Mouse (Mus musculus) myocyte (in vitro differentiated cells): ENCODE data around the gene Sel1l.

Experiments used
- CEBPB ChIP-seq: IDR thresholded peaks from 2 replicates; pipeline ENCODE4 v1.6.1; 2011; ENCODE audit warnings: mild to moderate bottlenecking, moderate library complexity; ENCODE audit not compliant: poor library complexity, insufficient read depth, severe bottlenecking
- E2F4 ChIP-seq: IDR thresholded peaks from one replicate; pipeline ENCODE4 v1.6.1; 2011; ENCODE audit warnings: mild to moderate bottlenecking, control low read depth, moderate library complexity; ENCODE audit not compliant: insufficient read depth
- MAX ChIP-seq: IDR thresholded peaks from one replicate; pipeline ENCODE4 v1.6.1; 2011; ENCODE audit warnings: low read depth, mild to moderate bottlenecking, control low read depth
- MYOG ChIP-seq, 3 experiments: IDR thresholded peaks; one replicate each; pipeline ENCODE4 v1.6.1; 2011; ENCODE audit warnings: control low read depth in 2 of 3, low read depth in 2 of 3, mild to moderate bottlenecking in 2 of 3; ENCODE audit not compliant: insufficient read length in 2 of 3, control insufficient read depth in 1 of 3, insufficient read depth in 1 of 3
- POLR2A ChIP-seq: IDR thresholded peaks from one replicate; pipeline ENCODE4 v1.6.1; 2011; ENCODE audit warnings: low read depth, mild to moderate bottlenecking, control low read depth, moderate library complexity; ENCODE audit not compliant: insufficient read length
- POLR2AphosphoS2 ChIP-seq: IDR thresholded peaks from one replicate; pipeline ENCODE4 v1.6.1; 2011; ENCODE audit warnings: low read depth, control low read depth; ENCODE audit not compliant: insufficient read length
- REST ChIP-seq: IDR thresholded peaks from one replicate; pipeline ENCODE4 v1.6.1; 2011; ENCODE audit warnings: mild to moderate bottlenecking, control low read depth, moderate library complexity; ENCODE audit not compliant: insufficient read depth, insufficient read length
- TCF12 ChIP-seq: IDR thresholded peaks from one replicate; pipeline ENCODE4 v1.6.1; 2011; ENCODE audit warnings: mild to moderate bottlenecking, control low read depth; ENCODE audit not compliant: poor library complexity, insufficient read depth, severe bottlenecking
- USF1 ChIP-seq: IDR thresholded peaks from one replicate; pipeline ENCODE4 v1.6.1; 2011; ENCODE audit warnings: low read depth, mild to moderate bottlenecking, control low read depth, moderate library complexity

DNA sequence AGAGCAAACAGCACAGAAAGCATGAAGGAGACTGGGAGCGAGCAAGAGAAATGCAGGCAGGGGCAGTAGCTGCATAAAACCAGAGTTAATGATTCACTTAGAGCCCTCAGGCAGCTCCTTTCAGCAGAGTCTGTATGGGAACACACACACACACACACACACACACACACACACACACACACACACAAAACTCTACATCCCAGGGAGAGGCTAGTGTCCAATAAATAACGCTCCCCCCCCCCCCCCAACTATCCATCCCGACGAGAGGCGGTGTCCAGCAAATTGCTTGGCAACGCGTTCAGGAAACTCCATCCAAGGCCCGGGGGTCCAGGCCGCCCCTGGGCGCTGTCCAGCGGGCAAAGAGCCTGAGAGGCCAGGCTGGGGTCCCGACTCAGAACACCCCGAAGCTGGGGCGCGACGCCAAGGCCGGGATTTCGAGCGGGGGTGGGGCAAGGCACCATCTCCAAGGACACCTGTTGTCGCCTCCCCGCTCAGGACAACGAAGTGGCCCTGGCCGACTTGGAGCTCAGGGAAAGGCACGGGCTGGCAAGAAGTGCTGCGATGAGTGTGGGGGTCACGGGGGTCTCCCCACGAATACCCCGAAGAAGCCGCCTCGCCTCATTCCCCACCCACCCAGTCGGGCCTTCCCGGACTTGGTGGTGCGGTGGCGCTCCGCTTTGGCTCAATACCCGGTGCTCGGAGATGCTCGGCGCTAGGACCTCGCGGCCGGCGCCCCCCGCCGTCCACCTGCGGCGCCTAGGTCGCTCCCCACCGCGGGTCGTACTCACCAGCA lies 70.5 kb downstream of the Sel1l start:
- TF ChIP-seq POLR2A (no peak), MAX (no peak), CEBPB (no peak), TCF12 (no peak), POLR2AphosphoS2 (no peak), E2F4 (no peak), REST (no peak), USF1 (no peak), MYOG (IDR thresholded peaks at IDR 0.05; ENCODE audit: control insufficient read depth in 1 of 3, insufficient read depth in 1 of 3, insufficient read length in 2 of 3, low read depth in 2 of 3) (peak in 1 of 3 experiments; percentile 70)
